Mouse (Mus musculus) kidney, adult 9 months (tissue): ENCODE data around the gene Gm5724.

Experiments used
- DNase-seq: peaks from one replicate; pipeline ENCODE4 v3.0.0; 2022

Gm5724 gene

DNA sequence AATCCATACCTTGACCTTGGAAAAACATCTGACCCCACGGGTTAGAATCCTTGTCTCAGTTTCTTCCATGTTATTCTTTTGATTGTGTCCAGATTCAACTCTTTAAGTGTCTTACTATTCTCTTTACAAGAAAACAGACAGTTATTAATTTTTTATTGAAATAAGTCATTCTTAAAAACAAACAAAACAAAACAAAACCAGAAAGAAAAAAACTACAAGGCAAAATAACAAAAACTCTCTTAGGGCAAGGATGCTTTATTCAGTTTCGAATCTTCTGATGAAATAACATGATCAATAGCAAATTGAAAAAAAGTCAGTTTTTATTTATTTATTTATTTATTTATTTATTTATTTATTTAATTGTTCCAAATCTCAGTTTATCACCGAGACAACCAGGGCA is at the start of gene Gm5724:
Gm5724 (minus strand) TSS at position 101 of the 400 bp plus-strand sequence.
- DNase-seq, result no peak

GRCm38 (mm10) chr6:141797837-141798236 is 24.2 kb upstream of the Gm5724 start:
- DNase-seq, result peak; percentile 63

DNA sequence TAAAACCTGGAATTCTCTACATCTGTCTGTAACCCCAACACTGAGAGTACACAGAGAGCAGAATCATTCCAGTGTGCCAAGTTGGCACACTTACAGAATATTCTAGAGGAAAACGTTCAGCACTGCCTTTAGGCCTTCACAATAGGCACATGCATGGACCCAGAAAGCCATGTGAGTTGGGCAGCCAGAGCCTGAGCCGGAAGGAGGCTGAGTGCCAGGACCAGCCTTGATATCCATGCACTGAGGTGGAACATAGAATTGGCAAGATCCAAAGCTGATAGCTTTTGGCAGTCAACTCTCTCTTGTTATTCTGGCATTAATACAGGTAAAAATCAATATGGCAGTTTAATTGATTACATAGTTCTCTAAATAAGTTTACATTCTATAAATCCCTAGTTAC is 866 bp upstream of the Gm5724 start:
- DNase-seq, result peak; percentile 2

DNA sequence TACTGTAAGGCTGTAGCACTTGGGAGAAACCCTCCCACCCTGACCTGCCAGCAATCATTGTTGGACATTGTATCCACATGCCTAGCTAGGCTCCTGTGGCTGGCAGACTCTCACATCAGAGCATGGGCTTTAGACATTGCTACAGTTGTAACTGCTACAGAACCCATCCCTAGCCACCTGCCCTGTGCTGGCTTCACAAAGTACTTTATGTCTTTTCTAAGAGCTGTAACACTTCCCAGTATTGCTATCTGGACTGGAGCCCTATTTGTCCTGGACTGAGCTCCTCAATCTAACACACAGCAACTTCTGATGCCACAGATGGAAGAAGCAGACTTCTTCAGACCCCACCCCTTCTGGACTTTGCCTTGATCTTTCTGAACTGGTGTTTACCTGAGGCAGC is 82.4 kb downstream of the Gm5724 start:
- no peak for DNase-seq

GRCm38 (mm10) chr6:141687008-141687407 is 86.6 kb downstream of the Gm5724 start:
- DNase-seq, result no peak
